ENCODE assay signal across 28 mouse cellular contexts in the genomic region with DNA sequence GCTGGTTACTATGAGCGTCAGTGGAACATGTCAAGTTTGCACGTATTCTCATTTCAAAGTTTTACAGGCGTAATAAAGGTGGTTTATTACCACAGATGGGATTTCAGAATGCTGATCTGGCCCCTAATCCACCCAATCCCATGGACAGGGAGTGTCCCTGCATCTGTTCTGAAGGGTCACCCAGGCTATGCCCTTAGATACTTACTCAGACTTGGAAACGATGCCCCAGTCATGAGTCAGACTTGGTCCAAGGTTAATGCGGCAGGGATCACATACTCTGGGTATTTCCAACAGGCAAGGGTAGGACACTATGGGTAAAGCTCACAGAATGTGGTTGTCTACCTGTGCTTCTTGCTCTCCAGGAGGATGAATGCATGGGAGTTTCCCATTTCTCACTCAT.
DNase-seq lines count a peak whose midpoint lies in the region; TF ChIP-seq lines count a peak whose summit lies in the region.
"Had no signal": no experiment of that assay in that cellular context is flagged by ENCODE, and none has a peak within 500 bp of the region (broad histone marks: within the 10 kb centered on the region; RNA-seq: fewer than 3 reads in every experiment).

No protein-coding gene starts in this region.

- peak; percentile 32 for DNase-seq in 3134 (ENCODE audit: extremely low read depth, insufficient read length, low spot score)
- DNase-seq in adrenal gland, adult 2 months: peak; percentile 85
- DNase-seq in adrenal gland, postnatal 36 days: peak; percentile 60 to 78
- no peak for DNase-seq in left cerebral cortex, adult 2 months (ENCODE audit: extremely low spot score in 1 of 2, low spot score in 2 of 2)
- DNase-seq in gastrocnemius, postnatal 10 days: no peak
- no peak for DNase-seq in frontal cortex, adult 2 months (ENCODE audit: extremely low spot score in 1 of 2, low spot score in 1 of 2)
- DNase-seq: B cell, adult 2 months; cerebellum, adult 11-12 months; cerebellum, adult 9-11 months; embryo, embryonic 11 days; gastrocnemius, postnatal 36 days; heart, postnatal 14 days; lung, embryonic 14.5 days; lung, postnatal 14 days; right cerebral cortex, postnatal 25 days; spleen, adult 18-20 months; thymus, adult 18-20 months; thymus, postnatal 36 days had no signal

- H3K27me3 ChIP-seq in myocyte (ENCODE audit: control insufficient read depth, insufficient read depth, insufficient read length): no peaks in the 10 kb centered on the region
- H3K27me3 ChIP-seq: CH12.LX; embryonic facial prominence, embryonic 12.5 days; hindbrain, embryonic 15.5 days; kidney, embryonic 15.5 days; liver, embryonic 15.5 days; midbrain, embryonic 15.5 days had no signal

- H3K4me2 ChIP-seq in myocyte (ENCODE audit: low read depth): peak overlapping the region; percentile 22
- H3K4me2 ChIP-seq: embryonic facial prominence, embryonic 12.5 days; hindbrain, embryonic 15.5 days; kidney, embryonic 15.5 days; limb, embryonic 12.5 days; liver, embryonic 15.5 days; lung, embryonic 14.5 days; midbrain, embryonic 15.5 days had no signal

- H3ac ChIP-seq in myocyte (ENCODE audit: control insufficient read depth, insufficient read length): no peak overlapping the region

- intact Hi-C loops in left cerebral cortex, adult 2 months (cut with DNase I): no loop called here

- H3K27ac ChIP-seq in left cerebral cortex, adult 2 months: no peak overlapping the region
- H3K27ac ChIP-seq: embryonic facial prominence, embryonic 12.5 days; hindbrain, embryonic 10.5 days; hindbrain, embryonic 15.5 days; kidney, embryonic 15.5 days; limb, embryonic 12.5 days; liver, embryonic 15.5 days; midbrain, embryonic 10.5 days; midbrain, embryonic 15.5 days had no signal

- no peaks in the 10 kb centered on the region for H3K36me3 ChIP-seq in myocyte (ENCODE audit: control insufficient read depth, insufficient read depth)
- H3K36me3 ChIP-seq: embryonic facial prominence, embryonic 12.5 days; hindbrain, embryonic 10.5 days; hindbrain, embryonic 15.5 days; kidney, embryonic 15.5 days; limb, embryonic 12.5 days; liver, embryonic 15.5 days; midbrain, embryonic 10.5 days; midbrain, embryonic 15.5 days had no signal

- no peak overlapping the region for H3K4me3 ChIP-seq in myocyte
- H3K4me3 ChIP-seq in left cerebral cortex, adult 2 months: no peak overlapping the region
- H3K4me3 ChIP-seq: embryonic facial prominence, embryonic 12.5 days; hindbrain, embryonic 10.5 days; hindbrain, embryonic 15.5 days; kidney, embryonic 15.5 days; limb, embryonic 12.5 days; liver, embryonic 15.5 days; midbrain, embryonic 10.5 days; midbrain, embryonic 15.5 days had no signal

- no peaks in the 10 kb centered on the region for H3K79me2 ChIP-seq in myocyte (ENCODE audit: control insufficient read depth, insufficient read depth)

- TF ChIP-seq POLR2A in myocyte (IDR thresholded peaks at IDR 0.05; ENCODE audit: insufficient read length, low read depth): no peak

- TF ChIP-seq CTCF in left cerebral cortex, adult 2 months (IDR thresholded peaks at IDR 0.05): no peak

TF ChIP-seq in myocyte, 11 proteins besides CTCF, POLR2A, EP300 and RAD21:
- TF ChIP-seq MYOD1 (IDR thresholded peaks at IDR 0.05; ENCODE audit: control insufficient read depth in 1 of 3, insufficient read length in 2 of 3, low read depth in 2 of 3): peak in 2 of 3 experiments; percentile 75 to 86
- TF ChIP-seq TCF12 (IDR thresholded peaks at IDR 0.05; ENCODE audit: insufficient read depth, poor library complexity, severe bottlenecking): peak; percentile 76
- TF ChIP-seq USF1 (IDR thresholded peaks at IDR 0.05; ENCODE audit: low read depth): no peak
- TF ChIP-seq MYOG (IDR thresholded peaks at IDR 0.05; ENCODE audit: control insufficient read depth in 1 of 3, insufficient read depth in 1 of 3, insufficient read length in 2 of 3, low read depth in 2 of 3): peak in 1 of 3 experiments; percentile 74

Comparison
In these comparisons a context has a peak if more than half of its experiments do, and no peak if none do; other contexts are left out.
1. DNase-seq: peak in 3134 (single experiment), adrenal gland, adult 2 months (single experiment) and adrenal gland, postnatal 36 days (2 of 2); none in left cerebral cortex, adult 2 months (0 of 2), gastrocnemius, postnatal 10 days (single experiment) and frontal cortex, adult 2 months (0 of 2).